Mouse (Mus musculus): ENCODE measurements around the gene Ano6. TPM values are rescaled to one million over a fixed set of nuclear protein-coding genes. Genes with fewer than 3 reads are reported as not detected.

Gene Ano6
- total and polyA plus RNA-seq, 3 experiments = 14.1 to 19.6 (median 17.3) TPM

DNA sequence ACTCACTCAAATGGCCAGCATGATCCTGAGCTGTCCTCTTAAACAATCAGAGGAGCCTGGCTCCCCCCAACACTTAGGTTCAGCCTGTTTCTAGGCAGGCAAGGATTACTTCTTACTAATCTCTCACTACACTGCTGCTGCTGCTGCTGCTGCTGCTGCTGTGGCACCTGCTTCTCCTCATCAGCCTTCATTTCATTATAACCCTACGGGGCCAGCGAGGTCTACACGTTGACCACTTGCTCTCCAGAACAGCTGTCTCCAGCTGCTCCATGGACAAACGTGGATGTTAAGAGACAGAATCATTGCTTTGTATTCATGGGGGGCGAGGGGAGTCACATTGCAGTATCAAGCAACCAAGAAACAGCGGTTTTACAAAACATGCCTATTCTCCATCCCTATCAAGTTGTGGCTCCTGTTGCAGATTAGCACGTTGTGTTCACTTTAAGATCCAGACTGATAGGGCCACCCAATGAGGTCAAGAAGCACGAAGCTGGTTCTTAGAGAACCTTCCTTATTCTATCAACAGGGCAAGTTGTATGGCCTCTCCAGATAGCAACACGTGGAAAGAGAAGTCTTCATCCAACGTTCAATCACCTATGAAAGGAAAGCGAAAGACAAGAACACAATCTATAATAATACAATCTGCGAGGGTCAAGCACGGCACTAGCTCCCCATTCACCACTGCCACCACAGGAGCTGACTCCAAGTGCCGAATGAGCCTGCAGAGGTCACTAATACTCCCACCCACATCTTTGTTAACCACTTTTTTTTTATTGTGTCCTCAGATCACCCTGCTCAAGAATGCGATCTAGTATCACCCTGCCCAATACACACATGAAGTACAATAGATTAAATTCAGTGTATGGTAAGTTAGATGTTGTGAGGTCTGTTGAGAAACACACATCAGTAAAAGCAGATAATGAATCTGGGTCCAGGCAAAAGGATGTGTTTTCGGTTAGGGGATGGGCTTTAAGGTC lies 43.4 kb upstream of the Ano6 start:
- Histone ChIP-seq H3K4me3 (no peak overlapping the region), H3K9ac (ENCODE audit: low read depth, low read length) (no peak overlapping the region), H3K36me3 (ENCODE audit: control insufficient read depth, insufficient read depth, low read length) (no peaks in the 10 kb centered on the region), H3K79me2 (replicated peaks; ENCODE audit: control insufficient read depth, insufficient read depth, low read length) (no peaks in the 10 kb centered on the region), H3K4me1 (ENCODE audit: control insufficient read depth, insufficient read depth, low read length) (no peaks in the 10 kb centered on the region; the same call in 1 of the 2 replicates), H3K27ac (no peak overlapping the region), H3K27me3 (ENCODE audit: control insufficient read depth, insufficient read depth, low read length) (no peaks in the 10 kb centered on the region)
- no peak for DNase-seq
- no peak for TF ChIP-seq POLR2A (IDR thresholded peaks at IDR 0.05; ENCODE audit: insufficient read depth, low read depth, low read length)
- no peak for TF ChIP-seq EP300 (IDR thresholded peaks at IDR 0.05; ENCODE audit: insufficient read depth, low read depth, low read length)
- no peak for TF ChIP-seq CTCF (IDR thresholded peaks at IDR 0.05)
- intact Hi-C loops (cut with DNase I) = no loop called here
- whole genome bisulfite sequencing = 76% methylated on average over 16 of the region's 16 CpGs

DNA sequence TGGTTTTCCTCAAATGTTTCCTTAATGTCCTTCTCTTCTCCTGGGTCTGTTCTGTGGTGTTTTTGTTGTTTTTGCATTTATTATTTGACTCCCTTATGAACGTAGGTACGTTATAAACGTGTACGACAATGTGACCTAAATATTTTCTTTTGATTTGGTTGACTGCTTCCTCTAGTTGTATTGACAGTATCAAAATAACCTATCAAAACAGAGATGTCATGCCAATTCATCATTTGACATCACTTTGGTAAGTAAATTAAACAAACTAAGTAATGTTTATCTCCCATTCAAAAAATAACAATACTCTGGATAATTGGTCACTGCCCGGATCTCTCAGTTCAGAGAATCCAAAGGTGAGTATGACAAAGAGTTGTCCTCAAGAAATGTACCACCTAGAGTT lies 41.4 kb upstream of the Ano6 start:
- H3K27me3 ChIP-seq (ENCODE audit: control insufficient read depth, insufficient read depth, low read length) = no peaks in the 10 kb centered on the region
- no peak overlapping the region for H3K27ac ChIP-seq
- no peaks in the 10 kb centered on the region for H3K36me3 ChIP-seq (ENCODE audit: control insufficient read depth, insufficient read depth, low read length)
- no peaks in the 10 kb centered on the region for H3K4me1 ChIP-seq (ENCODE audit: control insufficient read depth, insufficient read depth, low read length)
- no peak for DNase-seq
- no peak overlapping the region for H3K4me3 ChIP-seq
- H3K79me2 ChIP-seq (replicated peaks; ENCODE audit: control insufficient read depth, insufficient read depth, low read length) = no peaks in the 10 kb centered on the region
- TF ChIP-seq EP300 (IDR thresholded peaks at IDR 0.05; ENCODE audit: insufficient read depth, low read depth, low read length) = no peak
- no peak for TF ChIP-seq POLR2A (IDR thresholded peaks at IDR 0.05; ENCODE audit: insufficient read depth, low read depth, low read length)
- no peak for TF ChIP-seq CTCF (IDR thresholded peaks at IDR 0.05)
- 82% methylated on average over 5 of the region's 5 CpGs for WGBS
- H3K9ac ChIP-seq (ENCODE audit: low read depth, low read length) = no peak overlapping the region
- intact Hi-C loops (cut with DNase I) = no loop called here

DNA sequence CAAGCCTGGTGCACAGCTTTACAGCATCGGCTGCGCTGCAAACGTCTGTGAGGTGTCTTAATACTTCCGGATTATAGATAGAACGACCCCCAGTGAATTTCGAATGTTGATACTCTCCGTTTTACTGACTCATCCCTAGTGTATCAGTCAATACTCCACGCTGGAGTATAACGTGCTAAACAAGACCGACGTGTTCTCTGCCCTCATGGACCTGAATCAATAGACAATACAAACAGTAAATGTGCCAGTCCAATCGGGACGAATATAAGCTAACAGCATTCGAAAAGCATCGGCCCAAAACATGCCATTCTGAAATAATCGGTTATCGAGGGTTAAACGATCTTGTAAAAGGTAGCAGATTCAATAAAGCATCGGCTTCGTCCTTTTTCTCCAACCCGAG lies 40.6 kb upstream of the Ano6 start:
- TF ChIP-seq CTCF (IDR thresholded peaks at IDR 0.05) = no peak
- no peak for TF ChIP-seq POLR2A (IDR thresholded peaks at IDR 0.05; ENCODE audit: insufficient read depth, low read depth, low read length)
- TF ChIP-seq EP300 (IDR thresholded peaks at IDR 0.05; ENCODE audit: insufficient read depth, low read depth, low read length) = no peak
- no peaks in the 10 kb centered on the region for H3K36me3 ChIP-seq (ENCODE audit: control insufficient read depth, insufficient read depth, low read length)
- 91% methylated on average over 21 of the region's 21 CpGs for WGBS
- DNase-seq = no peak
- H3K27me3 ChIP-seq (ENCODE audit: control insufficient read depth, insufficient read depth, low read length) = no peaks in the 10 kb centered on the region
- no peaks in the 10 kb centered on the region for H3K79me2 ChIP-seq (replicated peaks; ENCODE audit: control insufficient read depth, insufficient read depth, low read length)
- no peaks in the 10 kb centered on the region for H3K4me1 ChIP-seq (ENCODE audit: control insufficient read depth, insufficient read depth, low read length)
- intact Hi-C loops (cut with DNase I) = no loop called here
- no peak overlapping the region for H3K4me3 ChIP-seq
- no peak overlapping the region for H3K27ac ChIP-seq
- H3K9ac ChIP-seq (ENCODE audit: low read depth, low read length) = no peak overlapping the region

DNA sequence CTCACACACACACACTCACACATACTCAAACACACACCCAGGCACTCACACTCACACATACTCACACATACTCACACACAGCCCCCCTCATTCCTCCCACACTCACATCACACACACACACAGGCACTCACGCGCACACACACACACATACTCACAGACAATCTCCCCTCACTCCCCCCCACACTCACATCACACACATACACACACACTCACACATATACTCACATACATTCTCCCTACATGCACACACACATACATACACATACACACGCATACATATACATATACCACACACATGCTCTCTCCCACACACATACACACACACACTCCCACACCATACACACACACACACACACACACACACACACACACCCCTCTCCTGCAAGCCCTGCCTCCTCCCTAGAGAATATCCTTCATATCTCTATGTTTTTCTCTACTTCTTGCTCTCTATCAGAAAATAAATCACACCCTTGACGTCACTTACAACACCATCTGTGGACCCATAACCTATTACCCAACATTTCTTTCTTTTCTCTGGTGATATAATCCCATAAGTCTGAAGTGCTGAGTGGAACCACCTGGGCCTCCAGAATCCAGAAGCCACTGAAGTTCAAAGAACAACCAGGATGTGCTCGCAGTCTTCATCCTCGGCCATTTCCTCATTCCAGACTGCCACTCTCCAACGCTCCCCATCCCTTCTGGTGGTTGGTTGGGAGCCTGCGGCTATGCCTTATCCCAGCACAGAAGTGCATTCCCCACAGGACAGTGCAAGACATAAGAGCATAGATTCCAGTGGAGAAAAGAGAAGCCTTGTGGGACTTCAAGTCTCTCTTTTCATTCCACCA lies 38.6 kb upstream of the Ano6 start:
- intact Hi-C loops (cut with DNase I) = no loop called here
- no peak for DNase-seq

GRCm38 (mm10) chr15:95752677-95753019 lies 38.0 kb upstream of the Ano6 start:
- TF ChIP-seq POLR2A (IDR thresholded peaks at IDR 0.05; ENCODE audit: insufficient read depth, low read depth, low read length) (no peak), CTCF (IDR thresholded peaks at IDR 0.05) (no peak), EP300 (IDR thresholded peaks at IDR 0.05; ENCODE audit: insufficient read depth, low read depth, low read length) (no peak)
- no peaks in the 10 kb centered on the region for H3K79me2 ChIP-seq (replicated peaks; ENCODE audit: control insufficient read depth, insufficient read depth, low read length)
- intact Hi-C loops (cut with DNase I) = no loop called here
- H3K4me3 ChIP-seq = no peak overlapping the region
- no peaks in the 10 kb centered on the region for H3K27me3 ChIP-seq (ENCODE audit: control insufficient read depth, insufficient read depth, low read length)
- no peak overlapping the region for H3K9ac ChIP-seq (ENCODE audit: low read depth, low read length)
- H3K27ac ChIP-seq = no peak overlapping the region
- no peak for DNase-seq
- H3K36me3 ChIP-seq (ENCODE audit: control insufficient read depth, insufficient read depth, low read length) = no peaks in the 10 kb centered on the region
- no peaks in the 10 kb centered on the region for H3K4me1 ChIP-seq (ENCODE audit: control insufficient read depth, insufficient read depth, low read length)
- 89% methylated on average over 5 of the region's 5 CpGs for WGBS

More for the DNA sequence above, 38.6 kb upstream of the Ano6 start:
- TF ChIP-seq EP300 (IDR thresholded peaks at IDR 0.05; ENCODE audit: insufficient read depth, low read depth, low read length) (no peak), POLR2A (IDR thresholded peaks at IDR 0.05; ENCODE audit: insufficient read depth, low read depth, low read length) (no peak), CTCF (IDR thresholded peaks at IDR 0.05) (no peak)
- no peak overlapping the region for H3K9ac ChIP-seq (ENCODE audit: low read depth, low read length)
- H3K27me3 ChIP-seq (ENCODE audit: control insufficient read depth, insufficient read depth, low read length) = no peaks in the 10 kb centered on the region
- H3K79me2 ChIP-seq (replicated peaks; ENCODE audit: control insufficient read depth, insufficient read depth, low read length) = no peaks in the 10 kb centered on the region
- no peak overlapping the region for H3K27ac ChIP-seq
- no peaks in the 10 kb centered on the region for H3K4me1 ChIP-seq (ENCODE audit: control insufficient read depth, insufficient read depth, low read length)
- no peak overlapping the region for H3K4me3 ChIP-seq
- 66% methylated on average over 8 of the region's 8 CpGs for WGBS
- no peaks in the 10 kb centered on the region for H3K36me3 ChIP-seq (ENCODE audit: control insufficient read depth, insufficient read depth, low read length)
